Mouse (Mus musculus): ENCODE results near the gene Mical3. TPM values are rescaled to one million over a fixed set of nuclear protein-coding genes. Genes with fewer than 3 reads are reported as not detected.

Mical3 gene
- polyA plus RNA-seq, 1 experiment from 2014 or later: 27.4 TPM

DNA sequence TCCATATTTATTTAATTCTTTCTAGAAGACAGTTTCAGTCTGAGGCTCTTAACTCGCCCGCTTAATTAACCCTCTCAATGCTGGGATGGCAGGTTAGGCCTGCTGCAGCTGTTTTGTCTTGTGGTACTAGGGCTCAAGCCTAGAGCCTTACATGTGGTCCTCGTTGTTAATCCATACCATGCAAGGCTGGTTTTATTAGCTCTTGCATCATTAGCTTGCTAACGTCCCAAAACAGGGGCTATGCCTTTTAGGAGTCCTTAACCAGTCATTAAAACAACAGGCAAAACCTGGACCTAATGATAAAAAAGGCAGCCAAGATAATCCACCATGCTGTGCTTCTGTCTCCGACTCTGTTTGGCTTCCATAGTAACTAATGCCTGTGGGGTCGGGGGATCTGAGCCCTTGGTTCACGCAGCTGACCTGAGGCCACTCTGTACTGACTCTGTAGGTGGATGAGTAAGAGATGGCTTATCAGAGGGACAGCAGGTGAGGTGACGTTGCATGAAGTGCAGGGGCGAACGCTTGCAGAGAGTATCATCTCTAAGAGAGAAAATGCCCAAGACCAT is 104.7 kb downstream of the Mical3 start:
- 67% methylated on average over 10 of the region's 10 CpGs for WGBS
- Histone ChIP-seq H3K9me3 (ENCODE audit: control insufficient read depth, low read length) (no peaks in the 10 kb centered on the region), H3K36me3 (ENCODE audit: control insufficient read depth, insufficient read depth, low read length) (peaks cover 8% of the 10 kb centered on the region; the same call in 1 of the 2 replicates), H3K9ac (ENCODE audit: low read depth, low read length) (no peak overlapping the region), H3K4me3 (ENCODE audit: low read depth, low read length) (no peak overlapping the region), H3K27me3 (ENCODE audit: control insufficient read depth, insufficient read depth, low read length) (no peaks in the 10 kb centered on the region), H3K27ac (ENCODE audit: low read depth, low read length) (no peak overlapping the region), H3K4me2 (replicated peaks; ENCODE audit: low read depth, low read length) (no peak overlapping the region), H3K4me1 (replicated peaks; ENCODE audit: control insufficient read depth, insufficient read depth, low read length) (no peaks in the 10 kb centered on the region)
- no peak for DNase-seq (ENCODE audit: low spot score)
- ATAC-seq (ENCODE audit: low FRiP score): no peak

GRCm38 (mm10) chr6:121018147-121018546 is 112.7 kb downstream of the Mical3 start:
- WGBS: 90% methylated on average over 4 of the region's 4 CpGs
- Histone ChIP-seq H3K9me3 (ENCODE audit: control insufficient read depth, low read length) (no peaks in the 10 kb centered on the region), H3K27me3 (ENCODE audit: control insufficient read depth, insufficient read depth, low read length) (no peaks in the 10 kb centered on the region), H3K27ac (ENCODE audit: low read depth, low read length) (no peak overlapping the region), H3K4me3 (ENCODE audit: low read depth, low read length) (no peak overlapping the region), H3K36me3 (ENCODE audit: control insufficient read depth, insufficient read depth, low read length) (peaks cover 8% of the 10 kb centered on the region; the same call in 1 of the 2 replicates), H3K4me1 (replicated peaks; ENCODE audit: control insufficient read depth, insufficient read depth, low read length) (no peaks in the 10 kb centered on the region), H3K4me2 (replicated peaks; ENCODE audit: low read depth, low read length) (no peak overlapping the region), H3K9ac (ENCODE audit: low read depth, low read length) (no peak overlapping the region)
- no peak for DNase-seq (ENCODE audit: low spot score)
- ATAC-seq (ENCODE audit: low FRiP score): no peak

DNA sequence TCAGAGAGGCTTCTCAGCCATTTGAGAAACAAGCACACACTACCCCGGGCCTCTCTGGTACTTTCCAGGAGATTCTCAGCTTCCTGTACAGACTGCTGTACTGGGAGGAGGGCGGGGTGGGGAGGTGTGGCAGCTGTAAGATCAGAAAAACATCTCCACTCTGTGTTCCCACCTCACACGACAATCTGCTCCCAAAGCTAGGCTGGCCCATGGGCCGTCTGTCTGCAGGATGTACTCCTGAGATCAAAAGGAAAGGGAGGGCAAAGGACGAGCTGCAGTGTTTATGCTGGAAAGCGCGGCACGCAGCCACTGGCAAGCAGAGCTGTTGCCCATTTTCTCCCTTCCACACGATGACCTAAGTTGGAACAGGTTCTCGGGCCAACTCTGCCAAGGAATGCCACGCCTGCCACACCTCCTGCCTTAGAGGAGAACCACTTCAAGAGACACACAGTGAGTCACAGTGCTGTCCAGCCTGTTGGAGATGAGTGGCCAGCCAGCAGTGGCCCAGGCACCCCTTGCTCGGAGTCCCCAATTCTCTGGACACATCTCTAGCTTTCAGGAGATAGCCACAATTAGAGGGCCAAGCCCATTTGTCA is 113.3 kb downstream of the Mical3 start:
- DNase-seq (ENCODE audit: low spot score): no peak
- no peaks in the 10 kb centered on the region for H3K9me3 ChIP-seq (ENCODE audit: control insufficient read depth, low read length)
- H3K27me3 ChIP-seq (ENCODE audit: control insufficient read depth, insufficient read depth, low read length): no peaks in the 10 kb centered on the region
- peaks cover 8% of the 10 kb centered on the region; the same call in 1 of the 2 replicates for H3K36me3 ChIP-seq (ENCODE audit: control insufficient read depth, insufficient read depth, low read length)
- WGBS: 65% methylated on average over 12 of the region's 12 CpGs
- no peak overlapping the region for H3K9ac ChIP-seq (ENCODE audit: low read depth, low read length)
- H3K4me1 ChIP-seq (replicated peaks; ENCODE audit: control insufficient read depth, insufficient read depth, low read length): no peaks in the 10 kb centered on the region
- no peak overlapping the region for H3K4me2 ChIP-seq (replicated peaks; ENCODE audit: low read depth, low read length)
- no peak overlapping the region for H3K4me3 ChIP-seq (ENCODE audit: low read depth, low read length)
- ATAC-seq (ENCODE audit: low FRiP score): no peak
- H3K27ac ChIP-seq (ENCODE audit: low read depth, low read length): no peak overlapping the region

- 83% methylated on average over 5 of the region's 5 CpGs for WGBS
- H3K9ac ChIP-seq (ENCODE audit: low read depth, low read length): no peak overlapping the region
- H3K27me3 ChIP-seq (ENCODE audit: control insufficient read depth, insufficient read depth, low read length): no peaks in the 10 kb centered on the region
- peaks cover 2% of the 10 kb centered on the region; the same call in 1 of the 2 replicates for H3K36me3 ChIP-seq (ENCODE audit: control insufficient read depth, insufficient read depth, low read length)
- ATAC-seq (ENCODE audit: low FRiP score) (no peak), DNase-seq (ENCODE audit: low spot score) (no peak)
- H3K4me3 ChIP-seq (ENCODE audit: low read depth, low read length): no peak overlapping the region
- no peak overlapping the region for H3K4me2 ChIP-seq (replicated peaks; ENCODE audit: low read depth, low read length)
- H3K9me3 ChIP-seq (ENCODE audit: control insufficient read depth, low read length): no peaks in the 10 kb centered on the region
- H3K27ac ChIP-seq (ENCODE audit: low read depth, low read length): no peak overlapping the region
- no peaks in the 10 kb centered on the region for H3K4me1 ChIP-seq (replicated peaks; ENCODE audit: control insufficient read depth, insufficient read depth, low read length)
Observed at GRCm38 (mm10) chr6:121016097-121016496, 114.7 kb downstream of the Mical3 start.

DNA sequence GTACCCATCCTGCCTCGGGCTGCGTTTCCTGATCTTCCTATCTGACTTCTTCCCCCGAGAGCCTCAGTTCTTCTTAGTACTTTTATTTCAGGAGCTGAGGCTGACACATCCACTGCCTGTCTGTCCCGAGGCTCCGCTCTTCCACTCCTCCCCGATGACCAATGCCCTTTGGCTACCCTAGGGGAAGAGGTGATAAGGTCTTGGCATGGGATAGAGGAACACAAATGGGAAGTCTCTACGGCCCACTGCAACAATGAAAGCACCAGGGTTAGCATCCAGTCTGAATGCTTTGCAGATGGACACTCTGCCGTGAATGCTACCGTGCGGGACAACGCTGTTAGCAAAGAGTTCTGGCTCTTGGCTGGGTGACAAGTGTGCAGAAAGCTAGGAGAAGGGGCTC is 116.5 kb downstream of the Mical3 start:
- Histone ChIP-seq H3K27ac (ENCODE audit: low read depth, low read length) (no peak overlapping the region), H3K9ac (ENCODE audit: low read depth, low read length) (no peak overlapping the region), H3K4me2 (replicated peaks; ENCODE audit: low read depth, low read length) (no peak overlapping the region), H3K4me1 (replicated peaks; ENCODE audit: control insufficient read depth, insufficient read depth, low read length) (no peaks in the 10 kb centered on the region), H3K36me3 (ENCODE audit: control insufficient read depth, insufficient read depth, low read length) (no peaks in the 10 kb centered on the region), H3K4me3 (ENCODE audit: low read depth, low read length) (no peak overlapping the region), H3K27me3 (ENCODE audit: control insufficient read depth, insufficient read depth, low read length) (no peaks in the 10 kb centered on the region), H3K9me3 (ENCODE audit: control insufficient read depth, low read length) (no peaks in the 10 kb centered on the region)
- ATAC-seq (ENCODE audit: low FRiP score) (no peak), DNase-seq (ENCODE audit: low spot score) (no peak)
- 87% methylated on average over 11 of the region's 11 CpGs for WGBS

- DNase-seq (ENCODE audit: low spot score) (peak; percentile 47), ATAC-seq (ENCODE audit: low FRiP score) (no peak)
- H3K4me2 ChIP-seq (replicated peaks; ENCODE audit: low read depth, low read length): no peak overlapping the region
- no peaks in the 10 kb centered on the region for H3K36me3 ChIP-seq (ENCODE audit: control insufficient read depth, insufficient read depth, low read length)
- H3K4me3 ChIP-seq (ENCODE audit: low read depth, low read length): no peak overlapping the region
- H3K4me1 ChIP-seq (replicated peaks; ENCODE audit: control insufficient read depth, insufficient read depth, low read length): no peaks in the 10 kb centered on the region
- H3K9me3 ChIP-seq (ENCODE audit: control insufficient read depth, low read length): no peaks in the 10 kb centered on the region
- no peak overlapping the region for H3K9ac ChIP-seq (ENCODE audit: low read depth, low read length)
- no peaks in the 10 kb centered on the region for H3K27me3 ChIP-seq (ENCODE audit: control insufficient read depth, insufficient read depth, low read length)
- no peak overlapping the region for H3K27ac ChIP-seq (ENCODE audit: low read depth, low read length)
- 43% methylated on average over 9 of the region's 9 CpGs for WGBS
Observed at GRCm38 (mm10) chr6:121013750-121014149, 117.0 kb downstream of the Mical3 start.

DNA sequence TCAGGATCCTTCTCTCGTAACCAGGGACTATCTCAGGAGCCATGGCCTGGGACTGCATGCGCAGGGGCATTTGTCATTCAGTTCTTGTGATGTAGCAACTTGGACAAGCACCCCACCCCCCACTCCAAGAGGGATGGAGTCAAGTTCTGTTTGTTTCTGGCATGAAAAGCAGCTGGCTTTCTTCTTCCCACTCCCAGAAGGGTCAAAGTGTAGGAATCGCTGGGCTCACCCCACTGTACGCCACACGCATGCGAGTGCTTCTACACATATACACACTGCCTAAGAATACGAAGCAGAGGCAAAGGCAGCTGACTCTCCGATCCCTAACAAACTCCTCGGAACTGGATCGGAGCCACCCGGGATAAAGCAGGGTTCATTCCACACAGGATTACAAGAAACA is 119.1 kb downstream of the Mical3 start:
- Histone ChIP-seq H3K36me3 (ENCODE audit: control insufficient read depth, insufficient read depth, low read length) (no peaks in the 10 kb centered on the region), H3K27ac (ENCODE audit: low read depth, low read length) (no peak overlapping the region), H3K4me2 (replicated peaks; ENCODE audit: low read depth, low read length) (no peak overlapping the region), H3K4me1 (replicated peaks; ENCODE audit: control insufficient read depth, insufficient read depth, low read length) (no peaks in the 10 kb centered on the region), H3K9me3 (ENCODE audit: control insufficient read depth, low read length) (no peaks in the 10 kb centered on the region), H3K27me3 (ENCODE audit: control insufficient read depth, insufficient read depth, low read length) (no peaks in the 10 kb centered on the region), H3K9ac (ENCODE audit: low read depth, low read length) (no peak overlapping the region), H3K4me3 (ENCODE audit: low read depth, low read length) (no peak overlapping the region)
- ATAC-seq (ENCODE audit: low FRiP score) (no peak), DNase-seq (ENCODE audit: low spot score) (no peak)
- WGBS: 96% methylated on average over 11 of the region's 11 CpGs

DNA sequence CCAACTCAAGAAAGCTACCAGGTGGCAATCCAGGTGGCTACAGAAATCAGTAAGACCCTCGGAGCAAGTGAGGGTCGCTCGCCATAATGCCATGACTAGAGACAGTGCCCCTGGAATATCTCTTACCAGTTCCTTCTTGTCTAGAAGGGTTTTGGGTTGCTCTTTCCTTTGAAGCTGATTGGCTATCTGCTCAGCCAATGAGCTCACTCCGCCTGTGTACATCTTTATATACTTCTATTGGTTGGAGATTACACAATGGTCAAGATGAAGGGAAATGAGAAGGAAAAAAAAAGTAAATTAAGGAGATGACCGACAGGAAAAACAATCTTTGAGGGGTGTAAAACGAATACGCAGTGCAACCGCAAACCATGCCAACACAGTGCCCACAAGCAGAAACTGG is 121.1 kb downstream of the Mical3 start:
- Histone ChIP-seq H3K27me3 (ENCODE audit: control insufficient read depth, insufficient read depth, low read length) (no peaks in the 10 kb centered on the region), H3K9me3 (ENCODE audit: control insufficient read depth, low read length) (no peaks in the 10 kb centered on the region), H3K36me3 (ENCODE audit: control insufficient read depth, insufficient read depth, low read length) (no peaks in the 10 kb centered on the region), H3K4me1 (replicated peaks; ENCODE audit: control insufficient read depth, insufficient read depth, low read length) (no peaks in the 10 kb centered on the region), H3K9ac (ENCODE audit: low read depth, low read length) (no peak overlapping the region), H3K4me3 (ENCODE audit: low read depth, low read length) (no peak overlapping the region), H3K4me2 (replicated peaks; ENCODE audit: low read depth, low read length) (no peak overlapping the region), H3K27ac (ENCODE audit: low read depth, low read length) (no peak overlapping the region)
- ATAC-seq (ENCODE audit: low FRiP score): no peak
- 94% methylated on average over 8 of the region's 8 CpGs for WGBS
- DNase-seq (ENCODE audit: low spot score): no peak

DNA sequence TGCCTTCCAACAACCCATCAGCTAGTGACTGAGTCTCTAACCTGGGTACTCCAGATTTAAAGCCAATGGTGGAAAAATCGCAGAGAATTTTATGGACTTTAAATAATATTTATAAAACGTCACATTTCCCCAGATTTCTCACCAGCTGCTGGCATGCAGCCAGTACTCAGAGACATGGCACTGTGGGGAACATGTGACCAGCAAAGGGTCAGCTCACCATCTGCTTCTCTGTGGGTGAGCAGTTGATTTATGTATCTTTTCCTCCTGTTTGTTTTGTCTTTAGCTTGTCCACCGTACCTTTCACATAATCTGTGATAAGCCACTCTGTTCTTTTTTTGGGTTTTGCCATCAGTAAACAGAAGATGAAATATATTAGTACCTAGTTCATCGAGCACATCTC is 125.8 kb downstream of the Mical3 start:
- Histone ChIP-seq H3K9me3 (ENCODE audit: control insufficient read depth, low read length) (no peaks in the 10 kb centered on the region), H3K27ac (ENCODE audit: low read depth, low read length) (no peak overlapping the region), H3K4me1 (replicated peaks; ENCODE audit: control insufficient read depth, insufficient read depth, low read length) (no peaks in the 10 kb centered on the region), H3K4me2 (replicated peaks; ENCODE audit: low read depth, low read length) (no peak overlapping the region), H3K9ac (ENCODE audit: low read depth, low read length) (no peak overlapping the region), H3K4me3 (ENCODE audit: low read depth, low read length) (no peak overlapping the region), H3K27me3 (ENCODE audit: control insufficient read depth, insufficient read depth, low read length) (no peaks in the 10 kb centered on the region), H3K36me3 (ENCODE audit: control insufficient read depth, insufficient read depth, low read length) (no peaks in the 10 kb centered on the region)
- DNase-seq (ENCODE audit: low spot score) (no peak), ATAC-seq (ENCODE audit: low FRiP score) (no peak)
- 68% methylated on average over 4 of the region's 4 CpGs for WGBS

All from hindbrain, embryonic 11.5 days (tissue).